Mouse (Mus musculus): ENCODE data around the gene Pde12. TPM values are rescaled to one million over a fixed set of nuclear protein-coding genes. Genes with fewer than 3 reads are reported as not detected.

Gene Pde12
- total and polyA plus RNA-seq, 3 experiments: 18.0 to 19.8 TPM; not detected in 1

GRCm38 (mm10) chr14:26626605-26627140 lies 43.0 kb downstream of the Pde12 start:
- Histone ChIP-seq H3K27ac (ENCODE audit: control insufficient read depth, low read depth, low read length) (peak overlapping the region; percentile 40; the same call in 1 of the 2 replicates), H3K4me1 (ENCODE audit: control insufficient read depth in 1 of 2, insufficient read depth in 2 of 2, low read length in 2 of 2) (peaks cover 8 to 14% of the 10 kb centered on the region in 2 experiments), H3K36me3 (ENCODE audit: control insufficient read depth in 1 of 2, insufficient read depth in 2 of 2, low read length in 2 of 2) (peaks cover 17 to 21% of the 10 kb centered on the region in 2 experiments), H3K79me2 (ENCODE audit: control insufficient read depth, insufficient read depth, low read length, poor library complexity) (no peaks in the 10 kb centered on the region), H3K9ac (ENCODE audit: control insufficient read depth, low read depth, low read length, poor library complexity, severe bottlenecking) (no peak overlapping the region), H3K27me3 (ENCODE audit: control insufficient read depth in 1 of 2, insufficient read depth in 2 of 2, low read length in 2 of 2) (no peaks in the 10 kb centered on the region), H3K9me3 (replicated peaks; ENCODE audit: insufficient read depth, low read length) (no peaks in the 10 kb centered on the region), H3K4me3 (ENCODE audit: control insufficient read depth in 1 of 2, insufficient read depth in 1 of 2, low read depth in 2 of 2, low read length in 2 of 2) (no peak overlapping the region)
- peak; percentile 62 for DNase-seq (ENCODE audit: low read depth, low spot score)
- TF ChIP-seq MEF2A (IDR thresholded peaks at IDR 0.05; ENCODE audit: extremely low read depth, insufficient replicate concordance, low read depth, low read length, poor library complexity, severe bottlenecking) (peak; percentile 75; the same call in 1 of the 2 replicates), ZC3H11A (IDR thresholded peaks at IDR 0.05; ENCODE audit: low read depth, low read length) (no peak), USF2 (IDR thresholded peaks at IDR 0.05; ENCODE audit: borderline replicate concordance in 1 of 2, insufficient read depth in 1 of 2, low read depth in 1 of 2, low read length in 2 of 2) (no peak), TBP (IDR thresholded peaks at IDR 0.05; ENCODE audit: low read depth, low read length) (no peak), SIN3A (IDR thresholded peaks at IDR 0.05; ENCODE audit: low read length) (peak; percentile 26; the same call in 1 of the 2 replicates), EP300 (IDR thresholded peaks at IDR 0.05; ENCODE audit: low read depth in 1 of 2, low read length in 2 of 2) (peak; percentile 8 to 54; a peak in 1 of 4 replicates), ETS1 (IDR thresholded peaks at IDR 0.05; ENCODE audit: low read depth, low read length) (peak; percentile 37; the same call in 1 of the 2 replicates)

- Histone ChIP-seq H3K27me3 (ENCODE audit: control insufficient read depth in 1 of 2, insufficient read depth in 2 of 2, low read length in 2 of 2) (no peaks in the 10 kb centered on the region), H3K79me2 (ENCODE audit: control insufficient read depth, insufficient read depth, low read length, poor library complexity) (no peaks in the 10 kb centered on the region), H3K36me3 (ENCODE audit: control insufficient read depth in 1 of 2, insufficient read depth in 2 of 2, low read length in 2 of 2) (peaks cover 16 to 21% of the 10 kb centered on the region in 2 experiments), H3K4me1 (ENCODE audit: control insufficient read depth in 1 of 2, insufficient read depth in 2 of 2, low read length in 2 of 2) (peaks cover 8 to 14% of the 10 kb centered on the region in 2 experiments), H3K27ac (ENCODE audit: control insufficient read depth, low read depth, low read length) (no peak overlapping the region), H3K9ac (ENCODE audit: control insufficient read depth, low read depth, low read length, poor library complexity, severe bottlenecking) (no peak overlapping the region), H3K9me3 (replicated peaks; ENCODE audit: insufficient read depth, low read length) (no peaks in the 10 kb centered on the region), H3K4me3 (ENCODE audit: control insufficient read depth in 1 of 2, insufficient read depth in 1 of 2, low read depth in 2 of 2, low read length in 2 of 2) (no peak overlapping the region)
- TF ChIP-seq SIN3A (IDR thresholded peaks at IDR 0.05; ENCODE audit: low read length) (peak; percentile 36; the same call in 1 of the 2 replicates), NRF1 (IDR thresholded peaks at IDR 0.05; ENCODE audit: insufficient read depth, low read depth, low read length, poor library complexity, severe bottlenecking) (no peak), RAD21 (IDR thresholded peaks at IDR 0.05; ENCODE audit: low read depth, low read length) (no peak), E2F4 (IDR thresholded peaks at IDR 0.05; ENCODE audit: borderline replicate concordance, low read depth, low read length) (no peak), GATA1 (IDR thresholded peaks at IDR 0.05; ENCODE audit: low read depth, low read length) (no peak), TAL1 (IDR thresholded peaks at IDR 0.05; ENCODE audit: low read length) (no peak), RCOR1 (IDR thresholded peaks at IDR 0.05; ENCODE audit: low read depth, low read length) (no peak), MAX (IDR thresholded peaks at IDR 0.05; ENCODE audit: low read length) (0 out of 2 replicates have a peak, but pooled peaks have one; percentile 23), BHLHE40 (IDR thresholded peaks at IDR 0.05; ENCODE audit: borderline replicate concordance, low read depth, low read length) (no peak), ELF1 (IDR thresholded peaks at IDR 0.05; ENCODE audit: low read depth, low read length) (no peak), MYB (IDR thresholded peaks at IDR 0.05; ENCODE audit: low read depth, low read length) (no peak), TBP (IDR thresholded peaks at IDR 0.05; ENCODE audit: low read depth, low read length) (no peak), USF1 (IDR thresholded peaks at IDR 0.05; ENCODE audit: low read depth, low read length) (no peak), ZKSCAN1 (IDR thresholded peaks at IDR 0.05; ENCODE audit: low read depth, low read length) (no peak), MXI1 (IDR thresholded peaks at IDR 0.05; ENCODE audit: low read depth, low read length) (peak; percentile 78; the same call in 1 of the 2 replicates), HCFC1 (IDR thresholded peaks at IDR 0.05; ENCODE audit: low read depth, low read length) (no peak), ETS1 (IDR thresholded peaks at IDR 0.05; ENCODE audit: low read depth, low read length) (peak; percentile 44; the same call in 1 of the 2 replicates), ZC3H11A (IDR thresholded peaks at IDR 0.05; ENCODE audit: low read depth, low read length) (no peak), POLR2AphosphoS5 (IDR thresholded peaks at IDR 0.05; ENCODE audit: borderline replicate concordance, low read depth, low read length) (no peak)
- DNase-seq (ENCODE audit: low read depth, low spot score): peak; percentile 49
Measured at GRCm38 (mm10) chr14:26625301-26625700, 44.4 kb downstream of the Pde12 start.
